Mouse (Mus musculus) G1E (cell line): Measurements from ENCODE around the gene Syde1.

ENCODE experiments used
- CTCF ChIP-seq: IDR thresholded peaks from 2 replicates; pipeline ENCODE4 v1.5.1; 2012; ENCODE audit warnings: low read depth, low read length, inconsistent platforms, mixed read lengths
- GATA1 ChIP-seq: IDR thresholded peaks from 2 replicates; pipeline ENCODE4 v1.6.1; 2012; ENCODE audit warnings: borderline replicate concordance, low read length, inconsistent platforms, mixed read lengths
- GATA2 ChIP-seq: IDR thresholded peaks from 2 replicates; pipeline ENCODE4 v1.6.1; 2012; ENCODE audit warnings: low read depth, low read length, inconsistent platforms, borderline replicate concordance
- POLR2AphosphoS5 ChIP-seq: IDR thresholded peaks from 2 replicates; pipeline ENCODE4 v1.6.1; 2012; ENCODE audit warnings: low read depth, low read length, inconsistent platforms; ENCODE audit not compliant: insufficient replicate concordance
- TAL1 ChIP-seq: conservative IDR thresholded peaks from 2 replicates; pipeline ENCODE4 v1.6.1; 2012; ENCODE audit warnings: low read depth, low read length, inconsistent platforms, mixed read lengths

- TF ChIP-seq CTCF (no peak), GATA1 (no peak), TAL1 (no peak), POLR2AphosphoS5 (no peak), GATA2 (no peak)
Observed at GRCm38 (mm10) chr10:78586026-78586425, 5.7 kb downstream of the Syde1 start.
